Mouse (Mus musculus) megakaryocyte-erythroid progenitor cell, adult 5-6 weeks (primary cell): ENCODE results near the gene Cflar. TPM values are rescaled to one million over a fixed set of nuclear protein-coding genes. Genes with fewer than 3 reads are reported as not detected.
A peak's percentile ranks its signal among the peaks of the same experiment; 100 is the strongest.
"Not testable (repeated sequence)": the region's sequence is repeated elsewhere in the genome, so short reads cannot be mapped to it uniquely, and the experiment has no call there.

ENCODE experiments used
- ATAC-seq: replicated peaks from 2 replicates; pipeline ENCODE4 v1.8.0; 2016; ENCODE audit warnings: mild to moderate bottlenecking, inconsistent platforms; ENCODE audit not compliant: severe bottlenecking, poor library complexity, low FRiP score, low TSS enrichment
- total RNA-seq, 2 experiments: library from RNA; stranded (forward) in 1 of 2; stranded (reverse) in 1 of 2; fragments of 200-1000, 215-1000 nt in 1 of 2; fragments of >200 nt in 1 of 2; fragmentation: Nextera tagmentation in 1 of 2; gene quantifications; 2 replicates each; pipeline ENCODE4 v1.2.3; 2014 to 2017

Gene Cflar
- total RNA-seq, 2 experiments from 2014 or later = 26.9 to 65.3 TPM

GRCm38 (mm10) chr1:58725095-58725494 lies 13.8 kb downstream of the Cflar start:
- no peak for ATAC-seq

GRCm38 (mm10) chr1:58725767-58726166 lies 14.5 kb downstream of the Cflar start:
- no peak for ATAC-seq

GRCm38 (mm10) chr1:58727019-58727746 lies 15.9 kb downstream of the Cflar start:
- ATAC-seq = no peak

GRCm38 (mm10) chr1:58727747-58728589 lies 16.7 kb downstream of the Cflar start:
- ATAC-seq = no peak

GRCm38 (mm10) chr1:58728590-58728868 lies 17.2 kb downstream of the Cflar start:
- no peak for ATAC-seq

DNA sequence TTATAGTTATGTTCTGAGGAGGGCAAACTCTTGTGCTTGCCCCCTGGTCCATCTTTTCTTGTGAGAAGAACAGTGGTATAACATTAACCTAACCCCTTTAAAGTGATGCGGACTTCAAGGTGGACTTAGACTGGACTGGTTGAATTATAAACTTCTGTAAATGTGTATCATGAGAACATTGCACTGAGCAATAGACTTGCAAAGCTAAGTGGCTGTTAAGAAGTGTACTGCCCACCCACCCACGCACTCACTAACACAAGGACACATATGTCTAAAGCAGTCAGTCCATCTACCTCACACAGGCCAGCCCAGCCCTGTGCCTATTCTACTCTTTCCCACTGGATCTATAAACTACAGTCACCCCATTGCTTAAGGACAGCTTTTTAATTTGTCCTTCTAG lies 22.3 kb downstream of the Cflar start:
- ATAC-seq = no peak

- no peak for ATAC-seq
These were observed 23.0 kb downstream of the Cflar start for GRCm38 (mm10) chr1:58734043-58734920.

DNA sequence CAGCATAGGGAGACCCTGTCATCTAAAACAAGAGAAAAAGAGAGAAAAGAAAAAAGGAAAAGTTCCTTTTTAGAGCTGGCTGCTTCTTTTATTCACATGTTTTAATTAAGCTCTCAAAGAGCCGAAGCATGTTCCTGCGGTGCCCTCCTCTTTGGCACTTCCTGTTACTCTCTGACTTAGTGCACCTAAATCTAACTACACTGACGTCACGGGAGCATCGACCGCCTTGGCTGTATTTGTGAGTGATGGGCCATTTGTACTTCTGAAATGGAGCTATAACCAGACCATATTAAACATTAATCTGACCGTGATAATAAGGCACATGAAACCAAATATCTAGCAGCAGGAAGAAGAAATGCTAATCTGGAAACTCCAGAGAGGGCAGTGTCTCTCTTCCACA lies 24.7 kb downstream of the Cflar start:
- ATAC-seq = no peak

DNA sequence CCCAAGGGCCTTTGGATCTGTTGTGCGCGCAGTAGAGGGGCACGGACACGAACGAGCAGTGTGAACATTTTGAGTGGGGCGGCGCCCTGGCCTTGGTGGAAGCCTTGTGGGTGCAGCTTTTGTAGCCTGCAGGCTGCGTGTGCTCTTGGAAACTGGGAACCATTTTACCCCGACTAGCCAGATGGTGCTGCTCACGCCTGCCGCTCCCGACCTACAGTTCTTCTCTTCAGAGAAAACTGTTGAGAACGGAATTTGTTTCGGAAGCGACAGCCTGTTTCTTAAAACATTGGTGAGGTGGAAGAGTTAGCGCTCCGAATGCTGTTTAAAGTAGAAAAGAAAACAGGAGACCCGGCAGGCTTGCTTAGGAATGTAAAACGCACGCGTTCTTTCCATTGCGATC lies 25.7 kb downstream of the Cflar start:
- no peak for ATAC-seq

- ATAC-seq = no peak
These were observed 28.2 kb downstream of the Cflar start for GRCm38 (mm10) chr1:58739529-58739928.

DNA sequence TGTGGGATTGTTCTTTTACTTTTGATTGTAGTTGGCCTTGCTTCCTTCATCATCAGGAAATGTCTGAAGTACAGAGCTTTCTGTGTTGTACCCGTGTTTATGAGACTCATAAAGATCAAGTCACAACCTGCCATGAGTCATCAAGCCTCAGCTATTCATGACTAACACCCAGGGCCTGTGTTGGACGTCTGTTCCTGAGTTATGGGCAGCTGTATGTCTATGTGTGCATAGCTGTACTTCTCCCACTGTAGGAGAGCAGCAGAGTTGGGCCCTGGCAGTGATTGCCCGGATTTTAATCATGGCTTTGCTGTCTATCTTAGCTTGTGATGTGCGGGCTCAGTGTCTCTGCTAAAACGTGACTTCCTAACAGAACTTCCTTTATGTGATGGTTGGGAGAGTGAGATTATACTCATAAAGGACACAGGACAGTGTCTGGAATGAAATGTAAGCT lies 31.3 kb downstream of the Cflar start:
- ATAC-seq = no peak

GRCm38 (mm10) chr1:58743252-58743651 lies 31.9 kb downstream of the Cflar start:
- peak; percentile 82 for ATAC-seq

GRCm38 (mm10) chr1:58744645-58745044 lies 33.3 kb downstream of the Cflar start:
- no peak for ATAC-seq

GRCm38 (mm10) chr1:58746880-58747279 lies 35.6 kb downstream of the Cflar start:
- no peak for ATAC-seq

- no peak for ATAC-seq
These were observed 48.1 kb downstream of the Cflar start for GRCm38 (mm10) chr1:58759451-58759850.

DNA sequence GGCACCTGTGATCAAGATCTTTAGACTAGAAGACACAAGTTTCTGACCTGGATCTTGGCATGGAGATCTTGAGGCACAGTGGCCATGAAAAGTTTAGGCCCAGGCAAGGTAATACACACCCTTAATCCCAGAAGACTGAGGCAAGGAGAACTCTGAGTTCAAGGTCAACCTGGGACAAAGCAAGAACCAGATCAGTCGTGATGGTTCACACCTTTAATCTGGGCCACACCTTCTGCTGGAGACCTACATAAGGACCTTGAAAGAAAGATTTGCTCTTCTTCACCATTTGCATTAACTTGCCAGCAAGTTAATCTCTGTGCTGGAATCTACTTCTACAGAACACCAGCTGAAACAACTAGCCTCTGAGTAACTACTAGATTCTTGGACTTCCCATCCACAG lies 49.3 kb downstream of the Cflar start:
- no peak for ATAC-seq

DNA sequence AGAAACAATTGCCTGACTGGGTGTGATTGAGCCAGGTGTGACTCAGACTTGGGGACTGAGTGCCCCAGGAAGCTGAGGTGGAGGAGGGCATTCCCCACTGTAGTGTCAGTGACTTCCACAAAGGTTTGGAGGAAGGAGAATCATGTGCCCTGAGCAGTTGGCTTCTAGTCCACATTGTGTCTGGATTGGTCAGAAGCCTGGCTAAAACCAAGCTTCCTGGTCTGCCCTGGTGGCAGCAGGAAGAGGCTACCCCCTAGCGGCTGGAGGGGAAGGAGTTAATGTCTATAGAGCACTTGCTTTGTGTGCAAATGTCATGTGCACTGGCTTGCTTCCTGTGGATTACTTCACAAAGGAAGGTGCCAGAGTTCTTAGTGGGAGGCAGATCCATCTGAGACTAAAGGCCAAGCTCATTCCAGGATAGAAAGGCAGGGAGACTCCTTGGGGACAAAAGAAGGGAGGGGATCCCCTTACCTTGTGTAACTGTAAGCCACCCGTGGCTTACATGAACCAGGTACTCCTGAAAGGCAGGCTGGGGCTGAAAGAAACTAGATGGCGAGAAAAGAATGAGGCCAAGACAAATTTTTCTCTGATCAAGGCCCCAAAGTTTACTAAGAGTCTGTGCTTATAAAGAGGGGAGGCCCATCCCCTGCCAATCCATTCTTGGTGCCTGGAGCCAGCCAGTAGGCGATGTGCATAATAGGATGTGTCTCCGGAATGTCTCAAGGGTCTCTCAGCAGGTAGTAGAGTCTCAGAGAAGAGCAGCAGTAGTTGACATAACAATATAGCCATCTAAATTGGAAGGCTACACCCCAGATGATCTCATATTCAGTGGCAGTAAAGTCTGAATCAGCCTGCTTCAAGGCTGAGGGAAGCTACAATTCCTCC lies 50.3 kb downstream of the Cflar start:
- ATAC-seq = peak; percentile 61; the same call in 1 of the 2 replicates

DNA sequence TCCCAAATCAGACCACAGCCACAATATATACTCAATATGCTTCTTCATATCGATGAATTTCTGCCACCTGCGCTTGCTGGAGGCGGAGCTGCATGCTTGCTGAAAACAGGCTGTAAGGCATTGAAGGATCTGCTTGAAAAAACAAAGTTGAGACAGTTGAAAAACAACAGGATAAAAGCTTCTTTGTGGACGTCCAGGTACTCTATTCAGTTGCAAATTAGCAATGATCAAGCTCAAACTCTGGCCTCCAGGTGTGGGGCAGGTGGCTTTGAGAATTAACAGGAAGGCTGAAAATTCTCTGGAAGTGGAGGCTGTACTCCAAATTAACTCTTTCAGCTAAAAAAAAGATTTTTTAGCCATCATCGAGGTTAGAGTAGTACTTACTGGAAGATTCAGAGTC lies 51.3 kb downstream of the Cflar start:
- no peak for ATAC-seq

DNA sequence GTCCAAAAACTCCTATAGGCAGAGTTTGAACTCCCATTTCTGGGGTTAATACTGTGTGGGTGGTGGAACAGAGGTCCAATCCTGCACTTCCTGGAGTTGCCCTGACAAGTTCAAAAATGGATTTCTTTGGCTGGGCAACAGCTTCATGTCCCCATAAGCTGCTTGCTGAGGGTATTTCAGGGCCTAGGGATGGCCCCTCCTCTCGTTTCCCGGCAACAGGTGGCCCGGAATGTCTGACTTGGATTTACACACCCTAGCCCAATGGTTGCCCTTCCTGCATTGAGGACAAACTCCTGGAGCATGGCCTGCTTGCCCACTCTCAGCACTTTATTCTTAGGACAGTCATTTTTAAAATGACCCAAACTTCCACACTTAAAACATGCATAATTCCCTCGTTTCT lies 55.1 kb downstream of the Cflar start:
- ATAC-seq = not testable (repeated sequence)
